Mouse (Mus musculus): Measurements from ENCODE around the gene Prrx1.

The Prrx1 gene

DNA sequence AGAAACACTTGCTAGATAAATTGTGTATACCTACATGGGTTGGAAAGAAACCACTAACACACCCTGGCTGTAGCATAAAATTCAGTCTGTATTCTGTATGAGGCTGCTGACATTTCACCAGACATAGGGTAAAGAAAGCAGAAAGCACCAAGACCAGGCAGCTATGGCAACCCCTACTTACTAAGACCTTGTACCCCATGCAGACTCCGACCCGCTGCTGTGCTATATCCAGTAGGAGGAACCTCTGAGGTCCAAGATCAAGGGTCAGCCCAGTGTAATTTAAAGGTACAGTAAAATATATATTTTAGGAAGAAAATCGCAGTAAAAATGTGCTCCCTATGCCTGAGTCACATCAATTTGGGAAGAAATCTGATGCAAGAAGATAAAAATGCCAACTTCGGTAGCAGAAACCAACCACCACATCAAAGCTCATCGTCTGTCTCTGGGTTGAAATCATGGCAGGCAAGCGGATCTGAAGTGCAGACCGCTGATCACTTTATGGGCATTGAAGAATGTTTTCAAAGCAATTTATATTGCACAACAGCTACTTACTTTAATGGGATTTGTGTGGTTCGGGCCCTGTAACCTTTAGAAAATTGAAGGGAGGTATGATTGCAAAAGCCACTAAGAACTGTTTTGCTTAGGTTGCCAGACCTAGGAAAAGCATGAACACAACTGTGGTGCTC, 46.5 kb downstream of the Prrx1 start:
- no peak for DNase-seq (ENCODE audit: low spot score)

DNA sequence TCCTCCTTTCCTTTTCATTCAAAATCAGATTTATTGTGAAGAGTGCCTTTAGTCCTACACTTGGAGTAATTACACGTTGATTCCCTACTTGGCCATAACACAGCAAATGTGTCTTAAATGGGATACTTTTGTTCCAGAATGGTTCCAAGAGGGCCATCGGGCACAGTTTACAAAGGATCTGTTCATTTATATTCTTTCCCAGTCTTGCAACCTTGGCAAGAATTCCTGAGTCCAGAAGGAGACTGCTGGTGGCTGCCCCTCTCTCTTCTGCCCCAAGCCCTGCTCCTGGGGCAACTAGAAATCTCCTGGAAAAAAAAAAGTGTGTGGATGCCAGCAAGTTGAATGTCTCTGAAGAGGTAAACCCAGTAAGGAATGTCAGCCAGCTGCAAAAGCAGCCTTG, 56.2 kb downstream of the Prrx1 start:
- DNase-seq (ENCODE audit: low spot score): no peak

DNA sequence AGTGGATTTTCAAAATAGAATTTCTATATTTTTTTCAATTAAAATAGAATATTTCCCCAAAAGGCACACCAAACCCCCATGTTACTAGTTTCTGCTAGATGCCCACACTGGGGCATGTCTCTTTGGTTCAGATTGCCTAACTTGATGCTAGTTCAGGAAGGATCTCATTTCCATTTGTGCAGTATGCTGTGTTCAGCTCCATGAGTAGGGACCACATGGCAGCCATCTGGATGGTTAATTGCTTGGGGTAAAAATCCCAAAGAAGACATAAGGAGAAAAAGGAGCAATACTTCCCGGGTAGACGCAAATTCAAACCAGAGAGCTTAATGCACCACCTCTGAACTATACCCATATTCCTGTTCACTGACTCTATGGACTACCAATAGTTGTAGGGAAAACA, 57.6 kb downstream of the Prrx1 start:
- peak; percentile 21 for DNase-seq (ENCODE audit: low spot score)

DNA sequence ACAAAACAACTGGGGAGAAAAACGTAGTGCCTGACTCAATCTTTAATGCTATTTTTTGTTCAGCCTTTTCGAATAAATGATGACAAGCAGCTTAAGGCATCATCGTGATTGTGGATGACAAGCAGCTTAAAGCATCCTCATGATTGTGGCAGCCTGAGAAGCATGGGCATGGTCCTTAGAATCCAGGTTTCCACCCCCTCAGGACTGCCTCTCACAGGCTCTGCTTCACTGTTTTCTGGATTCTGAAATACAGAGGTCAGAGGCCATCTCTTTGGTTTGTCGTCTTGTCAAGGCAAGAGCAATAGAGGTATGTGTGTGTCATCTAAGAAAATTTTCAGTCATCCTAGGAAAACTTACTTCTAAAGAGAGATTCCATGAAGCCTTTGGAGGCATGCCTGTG, 60.7 kb downstream of the Prrx1 start:
- DNase-seq (ENCODE audit: low spot score): no peak

DNA sequence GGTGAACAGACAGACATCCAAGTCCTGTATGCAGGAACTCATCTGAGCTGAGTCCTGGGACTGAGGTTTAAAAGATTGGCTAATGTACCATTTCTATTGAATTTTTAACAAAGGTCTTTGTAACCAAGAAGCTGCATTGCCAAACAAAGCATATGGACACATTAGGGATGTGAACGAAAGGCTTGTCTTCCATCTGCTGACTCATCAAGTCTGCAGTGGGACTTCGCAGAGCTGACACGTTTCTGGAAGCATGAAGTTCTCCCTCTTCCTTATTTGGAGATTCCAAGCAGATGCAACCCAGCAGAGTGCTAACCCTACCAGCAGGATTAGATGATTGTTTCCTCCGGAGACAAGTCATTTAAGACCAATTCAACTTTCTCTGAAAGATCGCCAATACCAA, 61.2 kb downstream of the Prrx1 start:
- no peak for DNase-seq (ENCODE audit: low spot score)

DNA sequence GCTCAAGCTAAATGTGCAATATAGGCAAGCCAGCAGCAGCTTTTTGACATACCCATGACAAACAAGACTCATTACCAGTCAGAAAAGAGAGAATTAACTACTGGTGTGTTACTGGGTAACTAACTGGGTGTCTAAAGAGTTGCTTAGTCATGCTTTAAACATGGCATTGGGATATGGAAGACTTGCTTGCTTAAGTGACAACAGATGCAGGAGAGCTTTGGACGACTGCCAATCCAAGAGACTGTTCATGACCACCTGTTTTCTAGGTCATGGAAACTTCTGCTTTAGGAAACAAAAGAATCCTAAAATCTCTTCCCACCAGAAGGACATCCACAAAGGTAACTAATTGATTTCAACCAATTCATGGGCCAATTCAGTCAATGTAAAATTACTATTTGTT, 61.7 kb downstream of the Prrx1 start:
- no peak for DNase-seq (ENCODE audit: low spot score)

DNA sequence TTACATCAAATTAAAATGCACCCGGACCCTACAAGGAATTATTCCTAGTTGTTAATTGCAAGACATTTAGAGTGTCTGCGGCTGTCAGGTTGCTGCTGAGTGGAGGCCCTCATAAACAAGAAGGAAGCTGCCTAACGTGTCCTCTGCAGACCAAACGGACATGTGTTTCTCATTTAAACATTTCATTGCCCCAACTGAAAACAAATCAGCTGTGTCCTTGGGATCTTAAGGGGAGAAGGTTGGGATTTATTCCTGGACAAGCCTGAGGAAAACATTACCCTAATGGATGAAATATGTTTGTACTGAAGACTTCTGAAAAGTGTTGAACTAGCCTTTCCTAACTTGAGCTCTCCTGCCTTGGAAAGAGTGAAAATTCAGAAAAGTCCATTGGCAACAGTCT, 74.6 kb downstream of the Prrx1 start:
- DNase-seq (ENCODE audit: low spot score): no peak

DNA sequence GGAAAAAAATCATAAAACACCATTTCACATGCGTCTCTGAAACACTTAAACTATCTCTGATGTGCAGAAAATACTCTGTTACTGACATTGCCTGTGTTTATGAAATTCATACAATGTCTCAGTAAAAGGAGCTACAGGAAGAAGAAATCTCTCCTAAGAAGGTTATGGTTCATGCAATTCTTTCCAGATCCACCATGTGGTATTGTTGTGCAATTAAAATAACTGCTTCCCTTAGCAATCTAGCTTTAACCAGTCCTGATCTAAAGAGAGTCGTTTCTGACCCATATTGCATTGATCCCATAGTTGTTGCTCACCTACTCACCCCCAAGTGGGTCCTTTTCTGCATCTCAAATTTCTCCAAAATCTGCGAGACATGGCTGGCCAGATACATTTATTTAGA, 82.3 kb downstream of the Prrx1 start:
- DNase-seq (ENCODE audit: low spot score): no peak

DNA sequence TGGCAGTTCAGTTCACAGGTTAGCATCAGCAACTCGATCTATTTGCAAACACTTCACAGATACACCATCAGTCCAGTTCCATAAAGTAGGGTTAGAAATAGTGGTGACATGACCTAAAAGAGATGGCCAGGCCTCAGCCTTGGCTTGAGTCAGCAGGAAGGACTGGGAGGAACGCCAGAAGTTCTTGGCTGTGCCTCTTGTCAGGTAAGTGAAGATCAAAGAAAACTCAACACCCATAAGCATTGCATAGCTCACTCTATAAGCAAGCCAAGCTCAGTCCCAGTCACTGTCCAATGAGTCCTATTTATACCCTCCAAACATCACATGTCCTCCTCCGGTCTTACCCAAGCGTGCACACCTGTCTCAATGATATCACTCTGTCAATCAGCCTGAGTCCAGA, 87.2 kb downstream of the Prrx1 start:
- no peak for DNase-seq (ENCODE audit: low spot score)

DNA sequence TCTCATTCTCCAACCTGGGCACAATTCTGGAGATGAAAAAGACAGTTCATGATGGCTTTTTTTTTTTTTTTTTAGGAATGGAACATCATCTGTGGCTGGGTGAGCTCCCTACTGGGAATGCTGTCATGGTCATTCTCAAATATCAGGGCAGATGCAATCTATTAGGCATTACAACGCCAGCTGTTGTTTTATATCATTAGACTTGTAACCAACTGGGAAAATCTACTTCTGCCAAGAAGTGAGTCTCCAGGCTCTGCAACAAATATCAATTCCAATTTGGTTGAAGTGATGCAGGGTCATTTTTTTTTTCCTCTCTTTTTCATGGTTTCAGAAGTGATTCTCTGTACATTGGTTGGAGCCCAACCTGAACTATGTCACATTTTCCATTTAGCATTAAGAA, 91.7 kb downstream of the Prrx1 start:
- no peak for DNase-seq (ENCODE audit: low spot score)

DNA sequence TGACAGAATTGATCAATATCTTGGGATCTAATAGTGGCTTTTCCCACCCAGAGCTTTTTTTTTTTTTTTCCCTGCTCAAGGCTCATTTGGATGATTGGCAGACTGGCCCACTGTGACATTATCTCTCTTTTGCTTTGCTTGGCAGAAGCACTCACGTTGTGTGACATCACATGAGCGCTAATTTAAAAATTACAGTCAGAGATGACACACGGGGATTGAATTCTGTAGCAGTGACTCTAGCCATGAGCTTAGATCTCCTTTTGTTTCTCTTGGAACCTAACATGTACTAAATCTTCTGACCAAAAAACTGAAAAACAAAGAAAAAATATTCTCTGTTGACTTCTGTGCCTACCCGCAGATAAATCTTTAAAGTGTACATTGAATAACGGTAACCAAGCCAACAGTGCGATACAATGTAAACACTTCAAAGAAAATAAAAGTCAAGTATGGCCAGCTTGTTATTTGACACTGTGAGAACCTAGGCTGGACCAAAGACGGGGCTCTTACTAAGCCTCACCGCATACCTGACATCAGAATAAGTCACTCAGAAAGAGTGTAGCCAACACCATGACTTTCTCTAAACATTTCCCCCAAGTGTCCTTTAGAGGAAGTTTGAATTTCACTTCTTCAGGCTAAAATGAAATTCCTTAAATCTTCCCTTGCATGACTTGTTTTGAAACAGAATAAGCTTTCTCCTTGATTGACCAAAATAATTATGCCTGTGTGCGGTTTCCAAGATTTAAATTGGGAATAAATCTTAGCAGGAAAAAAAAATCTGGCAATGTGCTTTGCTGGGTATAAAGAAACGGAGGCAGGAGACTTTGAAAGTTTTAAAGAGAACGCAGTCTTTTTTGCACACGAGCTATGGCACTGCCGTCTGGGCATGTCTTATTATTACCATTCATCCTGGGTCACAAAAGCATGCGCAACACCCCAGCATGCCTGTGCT, 104.3 kb downstream of the Prrx1 start:
- DNase-seq (ENCODE audit: low spot score): no peak

DNA sequence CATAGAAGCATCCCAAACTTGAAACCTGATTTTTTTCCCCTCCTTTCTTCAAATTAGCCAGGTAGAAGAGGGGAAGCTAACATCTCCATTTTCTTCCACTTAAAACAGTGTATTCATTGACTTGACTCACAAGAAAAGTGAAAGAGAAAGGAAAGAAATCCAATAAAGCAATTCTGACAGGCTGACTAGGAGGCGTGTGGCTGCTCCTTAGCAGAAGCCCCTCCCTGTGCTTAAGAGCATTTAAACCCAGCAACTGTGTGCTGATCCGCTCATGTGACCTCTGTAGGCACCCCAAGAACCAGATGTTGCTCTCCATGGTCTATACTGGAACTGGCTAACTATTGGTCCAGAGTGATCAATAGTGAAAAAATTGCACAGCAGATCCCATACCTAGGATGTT, 114.7 kb downstream of the Prrx1 start:
- DNase-seq (ENCODE audit: low spot score): no peak

DNA sequence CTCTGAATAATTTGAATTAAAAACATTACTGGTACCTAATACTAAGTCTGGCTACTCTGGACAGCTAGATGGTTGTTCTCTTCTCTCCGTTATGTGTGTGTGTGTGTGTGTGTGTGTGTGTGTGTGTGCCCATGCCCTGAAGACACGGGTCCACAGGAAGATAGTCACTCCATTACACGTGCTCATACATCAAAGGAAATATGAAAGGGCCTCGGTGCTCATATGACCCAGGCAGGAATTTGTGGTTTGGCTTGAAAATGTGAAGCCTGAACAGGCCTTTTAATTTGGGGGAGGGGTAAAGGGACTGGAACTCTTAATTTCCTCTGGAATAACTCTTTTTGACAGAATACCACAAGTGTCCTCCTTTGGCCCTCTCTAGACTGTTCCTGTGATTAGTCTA, 115.5 kb downstream of the Prrx1 start:
- no peak for DNase-seq (ENCODE audit: low spot score)
